Mouse (Mus musculus): ENCODE data around the gene Vrk3. TPM values are rescaled to one million over a fixed set of nuclear protein-coding genes. Genes with fewer than 3 reads are reported as not detected.
A peak's percentile ranks its signal among the peaks of the same experiment; 100 is the strongest.

The Vrk3 gene
- polyA plus RNA-seq, 1 experiment, result 93.7 TPM

DNA sequence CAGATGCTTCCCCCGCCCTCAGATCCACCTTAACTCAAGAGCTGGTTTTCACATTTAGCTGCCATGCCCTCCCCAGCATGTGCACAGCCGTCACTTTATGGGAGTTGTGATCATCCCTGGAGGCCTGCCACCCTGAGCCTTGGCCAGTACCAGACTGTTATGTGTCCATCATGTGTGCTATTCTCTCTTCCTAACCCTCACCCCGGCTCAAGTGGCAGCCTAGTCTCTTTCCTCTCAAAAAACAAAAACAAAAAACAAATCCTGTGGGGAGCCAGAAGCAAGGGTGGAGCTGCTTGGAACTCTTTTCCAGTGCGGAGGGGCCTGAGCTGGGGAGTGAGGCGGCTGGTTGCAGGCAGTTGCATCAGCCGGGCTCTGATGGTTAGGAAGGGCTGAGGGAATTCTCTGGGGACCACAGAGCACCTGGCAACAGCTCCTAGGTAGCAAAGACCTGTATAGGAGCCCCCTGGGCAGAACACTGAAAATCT is 70.6 kb downstream of the Vrk3 start:
- TF ChIP-seq POLR2A (IDR thresholded peaks at IDR 0.05; ENCODE audit: low read depth, low read length) (no peak), CTCF (conservative IDR thresholded peaks at IDR 0.05; ENCODE audit: insufficient read depth, insufficient read length, low read depth, low read length) (no peak)
- 0 out of 2 replicates have a peak overlapping the region, but pooled peaks have one; percentile 14 for H3K4me3 ChIP-seq (ENCODE audit: insufficient read depth, low read depth, low read length)
- peaks cover 20% of the 10 kb centered on the region for H3K4me1 ChIP-seq (ENCODE audit: control insufficient read depth, insufficient read depth, low read length)
- WGBS, result 42% methylated on average over 6 of the region's 6 CpGs
- H3K27ac ChIP-seq (ENCODE audit: insufficient read depth, low read depth, low read length), result no peak overlapping the region
- peak; percentile 21 for DNase-seq
- no peaks in the 10 kb centered on the region for H3K36me3 ChIP-seq (ENCODE audit: control insufficient read depth, insufficient read depth, low read length)
- no peaks in the 10 kb centered on the region for H3K27me3 ChIP-seq (replicated peaks; ENCODE audit: control insufficient read depth, insufficient read depth, low read length)

- Histone ChIP-seq H3K27me3 (replicated peaks; ENCODE audit: control insufficient read depth, insufficient read depth, low read length) (no peaks in the 10 kb centered on the region), H3K27ac (ENCODE audit: insufficient read depth, low read depth, low read length) (no peak overlapping the region), H3K4me3 (ENCODE audit: insufficient read depth, low read depth, low read length) (no peak overlapping the region), H3K36me3 (ENCODE audit: control insufficient read depth, insufficient read depth, low read length) (no peaks in the 10 kb centered on the region), H3K4me1 (ENCODE audit: control insufficient read depth, insufficient read depth, low read length) (peaks cover 20% of the 10 kb centered on the region)
- no peak for DNase-seq
- WGBS, result 81% methylated on average over 2 of the region's 2 CpGs
- TF ChIP-seq POLR2A (IDR thresholded peaks at IDR 0.05; ENCODE audit: low read depth, low read length) (no peak), CTCF (conservative IDR thresholded peaks at IDR 0.05; ENCODE audit: insufficient read depth, insufficient read length, low read depth, low read length) (no peak)
Measured at GRCm38 (mm10) chr7:44819391-44819790, 71.2 kb downstream of the Vrk3 start.

GRCm38 (mm10) chr7:44819863-44820262 is 71.7 kb downstream of the Vrk3 start:
- Histone ChIP-seq H3K4me1 (ENCODE audit: control insufficient read depth, insufficient read depth, low read length) (peaks cover 20% of the 10 kb centered on the region), H3K27me3 (replicated peaks; ENCODE audit: control insufficient read depth, insufficient read depth, low read length) (no peaks in the 10 kb centered on the region), H3K36me3 (ENCODE audit: control insufficient read depth, insufficient read depth, low read length) (no peaks in the 10 kb centered on the region), H3K27ac (ENCODE audit: insufficient read depth, low read depth, low read length) (no peak overlapping the region), H3K4me3 (ENCODE audit: insufficient read depth, low read depth, low read length) (no peak overlapping the region)
- no peak for DNase-seq
- WGBS, result 25% methylated on average over 5 of the region's 5 CpGs
- no peak for TF ChIP-seq POLR2A (IDR thresholded peaks at IDR 0.05; ENCODE audit: low read depth, low read length)
- TF ChIP-seq CTCF (conservative IDR thresholded peaks at IDR 0.05; ENCODE audit: insufficient read depth, insufficient read length, low read depth, low read length), result no peak

DNA sequence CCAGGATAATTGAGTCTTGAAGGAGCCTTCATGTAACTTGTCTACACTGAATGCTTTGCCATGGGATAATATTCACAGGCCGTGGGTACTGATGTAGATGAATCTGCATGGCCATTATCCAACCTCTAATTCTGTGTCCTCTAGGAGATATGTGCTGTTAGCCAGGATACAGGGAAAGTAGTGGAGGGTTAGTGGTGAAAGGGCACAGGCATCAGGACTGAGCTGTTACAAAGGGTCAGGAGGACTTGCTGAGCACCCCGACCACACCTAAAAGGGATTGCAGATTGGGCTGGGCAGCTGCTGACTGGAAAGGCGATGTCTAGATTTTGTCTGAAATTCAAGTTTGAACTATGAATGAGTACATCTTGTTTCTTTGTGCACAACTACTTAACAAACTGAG is 72.3 kb downstream of the Vrk3 start:
- Histone ChIP-seq H3K27me3 (replicated peaks; ENCODE audit: control insufficient read depth, insufficient read depth, low read length) (no peaks in the 10 kb centered on the region), H3K4me3 (ENCODE audit: insufficient read depth, low read depth, low read length) (no peak overlapping the region), H3K27ac (ENCODE audit: insufficient read depth, low read depth, low read length) (no peak overlapping the region), H3K4me1 (ENCODE audit: control insufficient read depth, insufficient read depth, low read length) (peaks cover 17% of the 10 kb centered on the region), H3K36me3 (ENCODE audit: control insufficient read depth, insufficient read depth, low read length) (no peaks in the 10 kb centered on the region)
- TF ChIP-seq CTCF (conservative IDR thresholded peaks at IDR 0.05; ENCODE audit: insufficient read depth, insufficient read length, low read depth, low read length), result no peak
- DNase-seq, result no peak
- 65% methylated on average over 3 of the region's 3 CpGs for WGBS

GRCm38 (mm10) chr7:44821666-44822448 is 73.6 kb downstream of the Vrk3 start:
- peaks cover 17% of the 10 kb centered on the region for H3K4me1 ChIP-seq (ENCODE audit: control insufficient read depth, insufficient read depth, low read length)
- no peak for TF ChIP-seq POLR2A (IDR thresholded peaks at IDR 0.05; ENCODE audit: low read depth, low read length)
- peak; percentile 36; the same call in 1 of the 2 replicates for TF ChIP-seq CTCF (conservative IDR thresholded peaks at IDR 0.05; ENCODE audit: insufficient read depth, insufficient read length, low read depth, low read length)
- H3K27me3 ChIP-seq (replicated peaks; ENCODE audit: control insufficient read depth, insufficient read depth, low read length), result no peaks in the 10 kb centered on the region
- no peak overlapping the region for H3K4me3 ChIP-seq (ENCODE audit: insufficient read depth, low read depth, low read length)
- H3K36me3 ChIP-seq (ENCODE audit: control insufficient read depth, insufficient read depth, low read length), result no peaks in the 10 kb centered on the region
- 80% methylated on average over 7 of the region's 7 CpGs for WGBS
- no peak for DNase-seq
- H3K27ac ChIP-seq (ENCODE audit: insufficient read depth, low read depth, low read length), result no peak overlapping the region

DNA sequence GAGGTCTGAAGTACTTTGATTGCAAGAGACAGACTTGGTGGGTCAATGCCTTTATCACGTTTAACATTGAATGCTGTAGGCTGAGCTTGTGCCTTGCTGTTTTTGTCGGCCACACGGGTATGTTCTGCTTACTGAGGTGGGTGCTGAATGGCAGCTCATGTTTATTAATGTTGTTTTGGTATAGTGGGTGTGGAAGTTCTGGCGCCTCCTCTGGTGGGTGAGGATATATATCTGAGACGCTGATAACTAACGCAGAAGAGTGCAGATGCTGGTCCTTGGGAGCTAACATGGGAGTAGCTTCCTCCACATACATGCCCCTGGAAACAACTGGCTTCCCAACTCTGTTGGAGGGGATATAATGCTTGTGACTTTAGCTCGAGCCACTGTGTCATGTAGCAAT is 75.2 kb downstream of the Vrk3 start:
- Histone ChIP-seq H3K36me3 (ENCODE audit: control insufficient read depth, insufficient read depth, low read length) (no peaks in the 10 kb centered on the region), H3K27ac (ENCODE audit: insufficient read depth, low read depth, low read length) (no peak overlapping the region), H3K4me1 (ENCODE audit: control insufficient read depth, insufficient read depth, low read length) (peaks cover 9% of the 10 kb centered on the region), H3K4me3 (ENCODE audit: insufficient read depth, low read depth, low read length) (no peak overlapping the region), H3K27me3 (replicated peaks; ENCODE audit: control insufficient read depth, insufficient read depth, low read length) (no peaks in the 10 kb centered on the region)
- DNase-seq, result no peak
- TF ChIP-seq CTCF (conservative IDR thresholded peaks at IDR 0.05; ENCODE audit: insufficient read depth, insufficient read length, low read depth, low read length) (no peak), POLR2A (IDR thresholded peaks at IDR 0.05; ENCODE audit: low read depth, low read length) (no peak)
- WGBS, result 32% methylated on average over 7 of the region's 7 CpGs

DNA sequence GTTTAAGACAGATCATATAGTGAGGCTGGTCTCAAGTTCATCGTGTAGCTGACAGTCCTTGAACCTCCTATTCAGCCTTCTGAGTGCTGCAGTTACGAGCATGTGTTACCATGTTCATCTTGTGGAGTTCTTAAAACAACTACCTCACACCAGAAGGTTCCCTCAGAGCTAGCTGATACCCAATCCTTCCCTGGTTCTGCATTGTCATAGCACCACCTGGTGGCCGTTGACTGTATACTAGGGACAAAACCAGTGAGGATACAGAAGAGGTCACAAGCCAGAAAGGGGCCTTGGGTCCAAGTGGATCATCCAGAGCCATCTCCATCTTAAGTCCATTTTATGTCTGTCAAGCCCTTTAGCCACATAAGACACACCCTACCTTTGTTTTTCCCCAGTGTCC is 76.7 kb downstream of the Vrk3 start:
- H3K36me3 ChIP-seq (ENCODE audit: control insufficient read depth, insufficient read depth, low read length), result no peaks in the 10 kb centered on the region
- no peak overlapping the region for H3K27ac ChIP-seq (ENCODE audit: insufficient read depth, low read depth, low read length)
- TF ChIP-seq CTCF (conservative IDR thresholded peaks at IDR 0.05; ENCODE audit: insufficient read depth, insufficient read length, low read depth, low read length) (peak; percentile 90), POLR2A (IDR thresholded peaks at IDR 0.05; ENCODE audit: low read depth, low read length) (no peak)
- WGBS, result 6% methylated on average over 3 of the region's 3 CpGs
- H3K4me1 ChIP-seq (ENCODE audit: control insufficient read depth, insufficient read depth, low read length), result peaks cover 3% of the 10 kb centered on the region
- H3K4me3 ChIP-seq (ENCODE audit: insufficient read depth, low read depth, low read length), result no peak overlapping the region
- no peaks in the 10 kb centered on the region for H3K27me3 ChIP-seq (replicated peaks; ENCODE audit: control insufficient read depth, insufficient read depth, low read length)
- peak; percentile 82 for DNase-seq
